Mouse (Mus musculus) limb, embryonic 14.5 days (tissue): ENCODE measurements around the gene Entpd3. TPM values are rescaled to one million over a fixed set of nuclear protein-coding genes. Genes with fewer than 3 reads are reported as not detected.
"Not testable (repeated sequence)": the region's sequence is repeated elsewhere in the genome, so short reads cannot be mapped to it uniquely, and the experiment has no call there.

Experiments
- ATAC-seq: fragments of 200-750 bp; cut with Nextera tagmentation; 2 replicates; pipeline ENCODE4 v1.8.0; 2017; ENCODE audit warnings: low read depth, moderate number of reproducible peaks, moderate TSS enrichment; ENCODE audit not compliant: low FRiP score
- DNase-seq: peaks from one replicate; pipeline ENCODE4 v3.0.0-alpha.2; 2015; ENCODE audit warnings: low spot score
- H3K27ac ChIP-seq: fragments of 300-500 bp; sonication (generic); replicated peaks from 2 replicates; pipeline ENCODE4 v1.5.1; 2014; ENCODE audit warnings: low read depth, mild to moderate bottlenecking, low read length, moderate library complexity, mixed read lengths
- H3K27me3 ChIP-seq: fragments of 300-500 bp; sonication (generic); 2 replicates; pipeline ENCODE4 v1.6.1; 2014; ENCODE audit warnings: low read length, mixed read lengths; ENCODE audit not compliant: control insufficient read depth, insufficient read depth
- H3K36me3 ChIP-seq: fragments of 300-500 bp; sonication (generic); 2 replicates; pipeline ENCODE4 v1.6.1; 2014; ENCODE audit warnings: mild to moderate bottlenecking, low read length, moderate library complexity, mixed read lengths; ENCODE audit not compliant: control insufficient read depth, insufficient read depth
- H3K4me1 ChIP-seq: fragments of 300-500 bp; sonication (generic); 2 replicates; pipeline ENCODE4 v1.6.1; 2014; ENCODE audit warnings: antibody characterized with exemption, low read length, mixed read lengths; ENCODE audit not compliant: control insufficient read depth, insufficient read depth
- H3K4me2 ChIP-seq: fragments of 300-500 bp; sonication (generic); replicated peaks from 2 replicates; pipeline ENCODE4 v1.6.1; 2014; ENCODE audit warnings: low read depth, mild to moderate bottlenecking, low read length, moderate library complexity; ENCODE audit not compliant: severe bottlenecking
- H3K4me3 ChIP-seq: fragments of 300-500 bp; sonication (generic); replicated peaks from 2 replicates; pipeline ENCODE4 v1.5.1; 2014; ENCODE audit warnings: low read length
- H3K9ac ChIP-seq: fragments of 300-500 bp; sonication (generic); 2 replicates; pipeline ENCODE4 v1.6.1; 2014; ENCODE audit warnings: mild to moderate bottlenecking, low read depth, low read length, moderate library complexity; ENCODE audit not compliant: severe bottlenecking
- H3K9me3 ChIP-seq: fragments of 300-500 bp; sonication (generic); 2 replicates; pipeline ENCODE4 v1.6.1; 2016; ENCODE audit warnings: low read length; ENCODE audit not compliant: control insufficient read depth
- POLR2A ChIP-seq: fragments of 200-500 bp; IDR thresholded peaks from 2 replicates; pipeline ENCODE4 v1.8.0; 2012; ENCODE audit warnings: inconsistent platforms, mild to moderate bottlenecking, moderate library complexity, borderline replicate concordance; ENCODE audit not compliant: insufficient read depth, insufficient read length; ENCODE audit errors: extremely low read depth
- WGBS: fragments of 180-500 bp; shearing (Covaris S2); extraction: QIAGEN DNeasy Blood & Tissue Kit; methylation state at CpG from one replicate; pipeline ENCODE4 v1.1.7; 2014; 5-methylcytosine and 5-hydroxymethylcytosine counted together
- polyA plus RNA-seq, 2 experiments: library from polyadenylated mRNA; depleted of rRNA in 1 of 2; stranded (reverse) in 1 of 2; unstranded in 1 of 2; fragments of >200 nt; fragmentation: Nextera tagmentation in 1 of 2; extraction: Ambion mirVana in 1 of 2; gene quantifications; 2 replicates each; pipeline versions ENCODE4 v1.2.1 to v1.2.3; 2012 to 2014

Entpd3 gene
- polyA plus RNA-seq, 2 experiments: 2.4 to 4.5 TPM

DNA sequence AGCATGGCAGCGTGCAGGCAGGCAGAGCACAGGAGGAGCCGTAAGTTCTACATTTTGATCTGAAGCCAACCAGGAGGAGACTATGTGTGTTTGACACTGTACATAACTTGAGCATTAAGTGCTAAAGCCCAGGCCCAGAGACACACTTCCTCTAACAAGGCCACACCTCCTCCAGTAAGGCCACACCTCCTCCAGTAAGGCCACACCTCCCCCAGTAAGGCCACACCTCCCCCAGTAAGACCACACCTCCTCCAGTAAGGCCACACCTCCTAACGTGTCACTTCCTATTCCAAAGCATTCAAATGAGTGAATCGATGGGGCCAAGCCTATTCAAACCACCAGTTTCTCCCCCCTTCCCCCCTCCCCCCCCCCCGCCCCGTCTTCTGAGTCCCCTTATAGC is 6.9 kb upstream of the Entpd3 start:
- Histone ChIP-seq H3K27ac (no peak overlapping the region), H3K4me3 (no peak overlapping the region), H3K4me2 (no peak overlapping the region), H3K27me3 (no peaks in the 10 kb centered on the region), H3K9me3 (no peaks in the 10 kb centered on the region; the same call in 1 of the 2 replicates), H3K36me3 (no peaks in the 10 kb centered on the region), H3K9ac (no peak overlapping the region), H3K4me1 (no peaks in the 10 kb centered on the region)
- 86% methylated on average over 6 of the region's 6 CpGs for WGBS
- DNase-seq (no peak), ATAC-seq (no peak)
- no peak for TF ChIP-seq POLR2A

GRCm38 (mm10) chr9:120533446-120533950 is 6.1 kb upstream of the Entpd3 start:
- not testable (repeated sequence) for H3K27me3 ChIP-seq, H3K9ac ChIP-seq, H3K4me3 ChIP-seq, H3K9me3 ChIP-seq, ATAC-seq, H3K4me2 ChIP-seq, DNase-seq, H3K4me1 ChIP-seq, H3K36me3 ChIP-seq, H3K27ac ChIP-seq
- 92% methylated on average over 8 of the region's 8 CpGs for WGBS

DNA sequence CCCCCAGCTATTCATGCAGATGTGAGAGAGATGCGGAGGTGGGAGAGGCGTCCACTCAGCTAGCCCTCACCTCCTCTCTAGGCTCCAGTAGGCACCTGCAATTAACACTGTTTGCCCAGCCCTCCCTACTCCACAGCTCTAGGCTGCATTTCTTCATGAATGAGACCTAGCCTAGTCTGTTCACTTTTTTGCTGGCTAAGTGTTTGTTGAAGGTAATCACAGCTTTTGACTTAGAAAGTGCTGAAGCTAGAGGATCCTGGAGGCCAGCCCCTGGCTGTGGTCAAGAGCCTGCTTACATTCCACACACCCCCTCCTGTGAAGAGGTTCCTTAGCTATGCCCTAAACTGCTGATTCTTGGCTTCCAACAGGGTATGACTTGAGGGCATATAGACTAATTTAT is 1.8 kb downstream of the Entpd3 start:
- 33% methylated on average over 1 of the region's 2 CpGs for WGBS
- ATAC-seq (no peak), DNase-seq (no peak)
- H3K4me2 ChIP-seq: no peak overlapping the region
- H3K27me3 ChIP-seq: peaks cover 18% of the 10 kb centered on the region
- no peaks in the 10 kb centered on the region for H3K36me3 ChIP-seq
- H3K4me3 ChIP-seq: no peak overlapping the region
- no peak for TF ChIP-seq POLR2A
- no peak overlapping the region for H3K9ac ChIP-seq
- peaks cover 8% of the 10 kb centered on the region for H3K4me1 ChIP-seq
- no peaks in the 10 kb centered on the region for H3K9me3 ChIP-seq
- no peak overlapping the region for H3K27ac ChIP-seq

GRCm38 (mm10) chr9:120542241-120542640 is 2.6 kb downstream of the Entpd3 start:
- no peaks in the 10 kb centered on the region for H3K9me3 ChIP-seq
- no peak for TF ChIP-seq POLR2A
- ATAC-seq (no peak), DNase-seq (no peak)
- H3K4me3 ChIP-seq: no peak overlapping the region
- peaks cover 18% of the 10 kb centered on the region for H3K27me3 ChIP-seq
- H3K27ac ChIP-seq: no peak overlapping the region
- H3K4me1 ChIP-seq: peaks cover 9% of the 10 kb centered on the region
- WGBS: 25% methylated on average over 6 of the region's 6 CpGs
- H3K9ac ChIP-seq: no peak overlapping the region
- no peaks in the 10 kb centered on the region for H3K36me3 ChIP-seq
- H3K4me2 ChIP-seq: no peak overlapping the region

GRCm38 (mm10) chr9:120545994-120546393 is 6.4 kb downstream of the Entpd3 start:
- H3K27ac ChIP-seq: no peak overlapping the region
- H3K9ac ChIP-seq: no peak overlapping the region
- WGBS: 87% methylated on average over 2 of the region's 2 CpGs
- no peaks in the 10 kb centered on the region for H3K9me3 ChIP-seq
- no peaks in the 10 kb centered on the region for H3K36me3 ChIP-seq
- DNase-seq (no peak), ATAC-seq (no peak)
- H3K4me3 ChIP-seq: no peak overlapping the region
- H3K4me2 ChIP-seq: no peak overlapping the region
- peaks cover 9% of the 10 kb centered on the region for H3K4me1 ChIP-seq
- no peaks in the 10 kb centered on the region for H3K27me3 ChIP-seq
- no peak for TF ChIP-seq POLR2A

- no peak overlapping the region for H3K27ac ChIP-seq
- peaks cover 9% of the 10 kb centered on the region for H3K4me1 ChIP-seq
- ATAC-seq (no peak), DNase-seq (no peak)
- no peak overlapping the region for H3K4me2 ChIP-seq
- no peaks in the 10 kb centered on the region for H3K27me3 ChIP-seq
- no peaks in the 10 kb centered on the region for H3K9me3 ChIP-seq
- H3K36me3 ChIP-seq: no peaks in the 10 kb centered on the region
- TF ChIP-seq POLR2A: no peak
- 87% methylated on average over 9 of the region's 9 CpGs for WGBS
- no peak overlapping the region for H3K4me3 ChIP-seq
- H3K9ac ChIP-seq: no peak overlapping the region
Measured at GRCm38 (mm10) chr9:120546482-120546881, 6.9 kb downstream of the Entpd3 start.
